ENCODE assay signal across 8 mouse cellular contexts in genomic region chr11:70213736-70214135, GRCm38 (mm10). TPM values are rescaled to one million over a fixed set of nuclear protein-coding genes. Genes with fewer than 3 reads are reported as not detected.
DNase-seq lines count a peak whose midpoint lies in the region; ATAC-seq lines count a peak whose summit lies in the region.

No protein-coding gene starts in this region.

- H3K4me2 ChIP-seq in liver, embryonic 15.5 days = peak overlapping the region; percentile 60

- H3K27me3 ChIP-seq in hindbrain, embryonic 10.5 days (ENCODE audit: insufficient read depth, poor library complexity, severe bottlenecking) = peaks cover 67% of the 10 kb centered on the region
- H3K27me3 ChIP-seq in liver, embryonic 15.5 days = peaks cover 66% of the 10 kb centered on the region

- peaks cover 30% of the 10 kb centered on the region for H3K4me1 ChIP-seq in hindbrain, embryonic 10.5 days (replicated peaks)
- peaks cover 25% of the 10 kb centered on the region for H3K4me1 ChIP-seq in liver, embryonic 15.5 days (replicated peaks)

- peak overlapping the region; percentile 50 for H3K4me3 ChIP-seq in hindbrain, embryonic 10.5 days
- H3K4me3 ChIP-seq in liver, embryonic 15.5 days (replicated peaks) = peak overlapping the region; percentile 36

- ATAC-seq in liver, embryonic 15.5 days (ENCODE audit: insufficient read depth) = no peak

- WGBS in hindbrain, embryonic 10.5 days = 6% methylated on average over 26 of the region's 26 CpGs
- 8% methylated on average over 26 of the region's 26 CpGs for WGBS in liver, embryonic 15.5 days (ENCODE audit: insufficient replicate concordance)

- no peaks in the 10 kb centered on the region for H3K9me3 ChIP-seq in hindbrain, embryonic 10.5 days
- H3K9me3 ChIP-seq in liver, embryonic 15.5 days (replicated peaks) = no peaks in the 10 kb centered on the region

- peaks cover 19% of the 10 kb centered on the region for H3K36me3 ChIP-seq in hindbrain, embryonic 10.5 days
- no peaks in the 10 kb centered on the region for H3K36me3 ChIP-seq in liver, embryonic 15.5 days (replicated peaks)

- no peak overlapping the region for H3K9ac ChIP-seq in liver, embryonic 15.5 days

- H3K27ac ChIP-seq in hindbrain, embryonic 10.5 days = 0 out of 2 replicates have a peak overlapping the region, but pooled peaks have one; percentile 60
- no peak overlapping the region for H3K27ac ChIP-seq in liver, embryonic 15.5 days (replicated peaks)

- DNase-seq in kidney, adult 9 months = peak; percentile 48
- no peak for DNase-seq in kidney, adult 11 months
- peak; percentile 83 to 88 for DNase-seq in cerebellum, adult 18-20 months
- no peak for DNase-seq in hindbrain, embryonic 10.5 days (ENCODE audit: low spot score)
- DNase-seq in thymus, postnatal 36 days = no peak
- no peak for DNase-seq in adrenal gland, postnatal 36 days
- no peak for DNase-seq in spleen, adult 12 weeks (ENCODE audit: low spot score)

RNA-seq across cellular contexts. Expression of gene Slc16a11, which starts 1.2 kb away (rescaled TPM):
- polyA plus RNA-seq in hindbrain, embryonic 10.5 days (2016; fragmentation: Nextera tagmentation; extraction: Ambion mirVana) = 0.93 and 1.5 TPM in 2 replicates
- 1.6 and 1.7 TPM in 2 replicates for polyA plus RNA-seq in liver, embryonic 15.5 days (2015; fragmentation: Nextera tagmentation; extraction: Ambion mirVana)
- total RNA-seq in adrenal gland, postnatal 36 days (2021) = under 1 TPM in 1 of 2 experiments, not detected in 1; 0.23 TPM

RNA-seq across cellular contexts. Expression of gene Slc16a13, which starts 7.1 kb away (rescaled TPM):
- 15.7 and 18.0 TPM in 2 replicates for polyA plus RNA-seq in hindbrain, embryonic 10.5 days (2016; fragmentation: Nextera tagmentation; extraction: Ambion mirVana)
- polyA plus RNA-seq in liver, embryonic 15.5 days (2015; fragmentation: Nextera tagmentation; extraction: Ambion mirVana) = 3.5 and 4.4 TPM in 2 replicates
- 1 to 10 TPM; 2.7 to 3.0 TPM for total RNA-seq in adrenal gland, postnatal 36 days (2021)

RNA-seq across cellular contexts. Expression of gene Bcl6b, which starts 15.9 kb away (rescaled TPM):
- polyA plus RNA-seq in hindbrain, embryonic 10.5 days (2016; fragmentation: Nextera tagmentation; extraction: Ambion mirVana) = 5.5 and 5.6 TPM in 2 replicates
- 2.1 and 2.2 TPM in 2 replicates for polyA plus RNA-seq in liver, embryonic 15.5 days (2015; fragmentation: Nextera tagmentation; extraction: Ambion mirVana)
- 10 to 100 TPM; 10.7 to 18.9 TPM for total RNA-seq in adrenal gland, postnatal 36 days (2021)

RNA-seq across cellular contexts. Expression of gene 0610010K14Rik, which starts 24.0 kb away (rescaled TPM):
- 240 and 261 TPM in 2 replicates for polyA plus RNA-seq in hindbrain, embryonic 10.5 days (2016; fragmentation: Nextera tagmentation; extraction: Ambion mirVana)
- 57.1 and 62.2 TPM in 2 replicates for polyA plus RNA-seq in liver, embryonic 15.5 days (2015; fragmentation: Nextera tagmentation; extraction: Ambion mirVana)
- 10 to 100 TPM; 38.6 to 61.4 TPM for total RNA-seq in adrenal gland, postnatal 36 days (2021)

RNA-seq across cellular contexts. Expression of gene Gm21988, which starts 25.9 kb away (rescaled TPM):
- polyA plus RNA-seq in hindbrain, embryonic 10.5 days (2016; fragmentation: Nextera tagmentation; extraction: Ambion mirVana) = 10.0 and 14.5 TPM in 2 replicates
- polyA plus RNA-seq in liver, embryonic 15.5 days (2015; fragmentation: Nextera tagmentation; extraction: Ambion mirVana) = 5.2 and 5.3 TPM in 2 replicates
- total RNA-seq in adrenal gland, postnatal 36 days (2021) = 1 to 10 TPM; 4.9 to 7.3 TPM

Comparison
In these comparisons a context has a peak if more than half of its experiments do, and no peak if none do; other contexts are left out.
1. DNase-seq: peak in kidney, adult 9 months (single experiment) and cerebellum, adult 18-20 months (2 of 2); none in kidney, adult 11 months (single experiment), hindbrain, embryonic 10.5 days (single experiment), thymus, postnatal 36 days (0 of 2), adrenal gland, postnatal 36 days (0 of 2) and spleen, adult 12 weeks (single experiment).